Mouse (Mus musculus) lung, embryonic 14.5 days (tissue): ENCODE measurements around the gene Krtap5-3. TPM values are rescaled to one million over a fixed set of nuclear protein-coding genes. Genes with fewer than 3 reads are reported as not detected.
"Not testable (repeated sequence)": the region's sequence is repeated elsewhere in the genome, so short reads cannot be mapped to it uniquely, and the experiment has no call there.

Experiments
- ATAC-seq: fragments of 200-750 bp; cut with Nextera tagmentation; 2 replicates; pipeline ENCODE4 v1.8.0; 2017; ENCODE audit warnings: mild to moderate bottlenecking, moderate TSS enrichment, moderate library complexity; ENCODE audit not compliant: insufficient read depth
- DNase-seq: peaks from one replicate; pipeline ENCODE4 v3.0.0-alpha.2; 2015
- H3K27ac ChIP-seq: fragments of 300-500 bp; sonication (generic); 2 replicates; pipeline ENCODE4 v1.5.1; 2014; ENCODE audit warnings: low read depth, mild to moderate bottlenecking, moderate library complexity
- H3K27me3 ChIP-seq: fragments of 300-500 bp; sonication (generic); 2 replicates; pipeline ENCODE4 v1.6.1; 2014; ENCODE audit warnings: low read length, control low read depth; ENCODE audit not compliant: insufficient read depth
- H3K36me3 ChIP-seq: fragments of 300-500 bp; sonication (generic); 2 replicates; pipeline ENCODE4 v1.6.1; 2014; ENCODE audit warnings: control low read depth; ENCODE audit not compliant: insufficient read depth
- H3K4me1 ChIP-seq: fragments of 300-500 bp; sonication (generic); 2 replicates; pipeline ENCODE4 v1.6.1; 2014; ENCODE audit warnings: antibody characterized with exemption, control low read depth; ENCODE audit not compliant: insufficient read depth
- H3K4me2 ChIP-seq: fragments of 300-500 bp; sonication (generic); 2 replicates; pipeline ENCODE4 v1.6.1; 2014; ENCODE audit warnings: mild to moderate bottlenecking
- H3K4me3 ChIP-seq: fragments of 300-500 bp; sonication (generic); 2 replicates; pipeline ENCODE4 v1.5.1; 2014; ENCODE audit warnings: low read depth, low read length
- H3K9ac ChIP-seq: fragments of 300-500 bp; sonication (generic); 2 replicates; pipeline ENCODE4 v1.6.1; 2014
- H3K9me3 ChIP-seq: fragments of 300-500 bp; sonication (generic); 2 replicates; pipeline ENCODE4 v1.6.1; 2016; ENCODE audit warnings: low read depth, low read length, control low read depth
- CTCF ChIP-seq: IDR thresholded peaks from 2 replicates; pipeline ENCODE4 v1.5.1; 2016; ENCODE audit warnings: antibody characterized with exemption, low read depth
- WGBS: fragments of 180-500 bp; shearing (Covaris S2); extraction: QIAGEN DNeasy Blood & Tissue Kit; methylation state at CpG from one replicate; pipeline ENCODE4 v1.1.7; 2014; 5-methylcytosine and 5-hydroxymethylcytosine counted together
- polyA plus RNA-seq: library from polyadenylated mRNA; unstranded; fragments of >200 nt; fragmentation: Nextera tagmentation; extraction: Ambion mirVana; gene quantifications from 2 replicates; pipeline ENCODE4 v1.2.1, GENCODE M21; 2014

The Krtap5-3 gene
- polyA plus RNA-seq, 1 experiment from 2014 or later: not detected

GRCm38 (mm10) chr7:142178685-142179084, 22.5 kb upstream of the Krtap5-3 start:
- no peaks in the 10 kb centered on the region for H3K4me1 ChIP-seq
- H3K9ac ChIP-seq: no peak overlapping the region
- DNase-seq (no peak), ATAC-seq (no peak)
- H3K4me2 ChIP-seq: no peak overlapping the region
- no peaks in the 10 kb centered on the region for H3K9me3 ChIP-seq
- 72% methylated on average over 1 of the region's 1 CpGs for WGBS
- H3K27me3 ChIP-seq: no peaks in the 10 kb centered on the region
- H3K27ac ChIP-seq: no peak overlapping the region
- no peaks in the 10 kb centered on the region for H3K36me3 ChIP-seq
- no peak overlapping the region for H3K4me3 ChIP-seq
- TF ChIP-seq CTCF: no peak

- Histone ChIP-seq H3K27ac (no peak overlapping the region), H3K9me3 (no peaks in the 10 kb centered on the region), H3K36me3 (no peaks in the 10 kb centered on the region), H3K4me2 (no peak overlapping the region), H3K27me3 (no peaks in the 10 kb centered on the region), H3K9ac (no peak overlapping the region), H3K4me1 (no peaks in the 10 kb centered on the region), H3K4me3 (no peak overlapping the region)
- WGBS: 29% methylated on average over 1 of the region's 1 CpGs
- TF ChIP-seq CTCF: no peak
- DNase-seq: no peak
- ATAC-seq: no peak
Measured at GRCm38 (mm10) chr7:142181021-142181420, 20.1 kb upstream of the Krtap5-3 start.

DNA sequence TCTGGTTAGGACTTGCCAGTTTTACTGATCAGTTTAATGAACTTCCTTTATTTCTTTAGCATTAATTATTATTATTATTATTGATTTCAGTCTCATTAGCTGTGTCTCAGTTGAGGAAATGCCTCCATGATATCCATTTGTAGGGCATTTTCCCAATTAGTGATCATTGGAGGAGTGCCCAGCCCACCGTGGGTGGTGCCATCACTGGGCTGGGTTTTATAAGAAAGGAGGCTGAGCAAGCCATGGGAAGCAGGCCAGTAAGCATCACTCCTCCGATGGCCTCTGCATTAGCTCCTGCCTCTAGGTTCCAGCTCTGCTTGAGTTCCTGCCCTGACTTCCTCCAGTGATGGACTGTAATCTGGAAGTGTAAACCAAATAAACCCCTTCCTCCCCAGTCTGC, 13.0 kb upstream of the Krtap5-3 start:
- no peak overlapping the region for H3K4me3 ChIP-seq
- H3K9ac ChIP-seq: no peak overlapping the region
- no peak for ATAC-seq
- H3K27ac ChIP-seq: no peak overlapping the region
- WGBS: 66% methylated on average over 2 of the region's 2 CpGs
- H3K36me3 ChIP-seq: no peaks in the 10 kb centered on the region
- TF ChIP-seq CTCF: no peak
- no peaks in the 10 kb centered on the region for H3K27me3 ChIP-seq
- H3K4me1 ChIP-seq: no peaks in the 10 kb centered on the region
- no peaks in the 10 kb centered on the region for H3K9me3 ChIP-seq
- no peak for DNase-seq
- no peak overlapping the region for H3K4me2 ChIP-seq

DNA sequence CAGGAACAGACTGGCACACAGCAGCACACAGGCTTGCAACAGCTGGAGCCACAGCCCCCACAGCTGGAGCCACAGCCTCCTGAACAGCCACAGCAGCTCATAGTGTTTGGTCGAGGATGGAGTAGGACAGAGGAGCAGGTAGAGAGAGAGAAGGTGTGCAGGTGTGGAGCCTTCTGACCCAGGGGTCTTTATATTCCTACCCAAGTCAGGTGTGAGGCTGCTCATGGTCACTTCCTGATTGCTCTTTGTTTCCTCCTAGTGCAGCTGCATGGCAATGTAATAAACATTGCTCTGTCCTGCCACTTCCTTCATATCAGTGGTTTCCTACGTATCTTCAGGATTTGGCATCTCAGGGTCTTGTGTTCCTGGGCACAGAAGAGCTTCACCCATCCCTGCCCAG, 10.9 kb upstream of the Krtap5-3 start, which contains the start of gene Gm10153:
Gm10153 (minus strand) TSS at position 101 of the 400 bp plus-strand sequence.
- Histone ChIP-seq H3K4me3 (no peak within 1 kb of the TSS), H3K9ac (no peak within 1 kb of the TSS), H3K9me3 (no peaks in the 10 kb centered on the region), H3K27ac (no peak within 1 kb of the TSS), H3K27me3 (no peaks in the 10 kb centered on the region), H3K36me3 (no peaks in the 10 kb centered on the region), H3K4me1 (no peaks in the 10 kb centered on the region), H3K4me2 (no peak within 1 kb of the TSS)
- 39% methylated on average over 2 of the region's 2 CpGs for WGBS
- no peak for ATAC-seq
- TF ChIP-seq CTCF: no peak
- DNase-seq: no peak

GRCm38 (mm10) chr7:142198748-142199147, 2.4 kb upstream of the Krtap5-3 start:
- Histone ChIP-seq H3K9ac (no peak overlapping the region), H3K4me3 (no peak overlapping the region), H3K4me1 (no peaks in the 10 kb centered on the region), H3K36me3 (no peaks in the 10 kb centered on the region), H3K9me3 (no peaks in the 10 kb centered on the region), H3K4me2 (no peak overlapping the region), H3K27me3 (no peaks in the 10 kb centered on the region), H3K27ac (no peak overlapping the region)
- TF ChIP-seq CTCF: no peak
- ATAC-seq: no peak
- DNase-seq: no peak
- 61% methylated on average over 2 of the region's 2 CpGs for WGBS

DNA sequence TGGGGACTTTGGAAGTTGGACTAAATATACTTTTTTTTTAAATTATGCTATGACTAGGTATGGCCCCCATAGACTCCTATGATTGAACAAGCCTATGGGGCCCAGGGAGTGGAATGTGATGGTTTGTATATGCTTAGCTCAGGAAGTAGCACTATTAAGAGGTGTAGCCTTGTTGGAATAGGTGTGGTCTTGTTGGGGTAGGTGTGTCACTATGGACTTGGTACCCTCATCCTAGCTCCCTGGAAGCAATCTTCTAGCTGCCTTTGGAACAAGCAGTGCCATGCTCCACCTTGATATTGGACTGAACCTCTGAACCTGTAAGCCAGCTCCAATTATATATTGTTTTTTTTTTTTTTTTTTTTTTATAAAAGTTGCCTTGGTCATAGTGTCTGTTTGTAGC, 4.3 kb downstream of the Krtap5-3 start:
- Histone ChIP-seq H3K27me3 (no peaks in the 10 kb centered on the region), H3K4me1 (no peaks in the 10 kb centered on the region), H3K4me3 (no peak overlapping the region), H3K9me3 (no peaks in the 10 kb centered on the region), H3K9ac (no peak overlapping the region), H3K4me2 (no peak overlapping the region), H3K27ac (no peak overlapping the region), H3K36me3 (no peaks in the 10 kb centered on the region)
- TF ChIP-seq CTCF: no peak
- ATAC-seq (no peak), DNase-seq (no peak)

- not testable (repeated sequence) for H3K4me3 ChIP-seq, H3K9me3 ChIP-seq, ATAC-seq, DNase-seq, H3K9ac ChIP-seq, H3K27ac ChIP-seq, H3K36me3 ChIP-seq, H3K4me2 ChIP-seq, H3K27me3 ChIP-seq, H3K4me1 ChIP-seq
- 75% methylated on average over 5 of the region's 5 CpGs for WGBS
Measured at GRCm38 (mm10) chr7:142206891-142207290, 5.7 kb downstream of the Krtap5-3 start.

GRCm38 (mm10) chr7:142211559-142211958, 10.4 kb downstream of the Krtap5-3 start, which contains the start of gene Gm7579:
TSS of gene Gm7579 (plus strand) at chr7:142211859.
- no peak within 1 kb of the TSS for H3K4me2 ChIP-seq
- no peaks in the 10 kb centered on the region for H3K9me3 ChIP-seq
- WGBS: 54% methylated on average over 1 of the region's 1 CpGs
- DNase-seq (no peak), ATAC-seq (no peak)
- H3K27ac ChIP-seq: no peak within 1 kb of the TSS
- no peak within 1 kb of the TSS for H3K9ac ChIP-seq
- TF ChIP-seq CTCF: no peak
- no peaks in the 10 kb centered on the region for H3K36me3 ChIP-seq
- H3K27me3 ChIP-seq: no peaks in the 10 kb centered on the region
- no peaks in the 10 kb centered on the region for H3K4me1 ChIP-seq
- no peak within 1 kb of the TSS for H3K4me3 ChIP-seq

- H3K9ac ChIP-seq, H3K36me3 ChIP-seq, H3K27ac ChIP-seq, DNase-seq, H3K4me1 ChIP-seq, H3K9me3 ChIP-seq, H3K4me3 ChIP-seq, H3K27me3 ChIP-seq, ATAC-seq, H3K4me2 ChIP-seq: not testable (repeated sequence)
- 44% methylated on average over 1 of the region's 1 CpGs for WGBS
Measured at GRCm38 (mm10) chr7:142212136-142212535, 11.0 kb downstream of the Krtap5-3 start.
